12 mouse cellular contexts compared by ENCODE assay signal in the genomic region with DNA sequence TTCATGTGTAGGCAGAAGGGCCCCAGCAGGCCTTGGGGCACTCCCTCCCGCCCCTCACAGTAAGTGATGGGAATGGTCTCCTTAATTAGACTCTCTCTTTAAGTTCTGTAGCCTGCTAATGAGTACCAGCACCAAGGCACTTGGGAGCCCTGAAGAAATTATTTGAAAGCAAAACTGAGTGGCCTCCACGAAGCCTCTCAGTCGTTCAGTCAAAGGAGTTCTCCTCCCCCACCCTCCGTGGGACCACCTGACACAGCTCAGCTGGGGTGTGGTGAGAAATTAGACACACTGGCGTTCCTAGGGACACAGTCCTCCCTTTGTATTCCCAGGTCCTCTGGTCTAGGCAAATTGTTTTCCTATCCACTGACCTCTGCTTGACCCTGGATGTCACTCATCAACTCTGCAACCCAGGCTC.
A peak's percentile ranks its signal among the peaks of the same experiment; 100 is the strongest.
DNase-seq lines count a peak whose midpoint lies in the region; ATAC-seq lines count a peak whose summit lies in the region.
"Had no signal": no experiment of that assay in that cellular context is flagged by ENCODE, and none has a peak within 500 bp of the region (broad histone marks: within the 10 kb centered on the region; RNA-seq: fewer than 3 reads in every experiment).

No protein-coding gene starts in this region.

- DNase-seq in kidney, adult 11 months: no peak
- DNase-seq in embryo, embryonic 10 days (ENCODE audit: low spot score): peak; percentile 88
- DNase-seq in forelimb bud, embryonic 11.5 days (ENCODE audit: low read depth, low spot score): peak; percentile 48
- no peak for DNase-seq in heart, postnatal 4 days
- DNase-seq in cerebellum, postnatal 25 days: no peak
- DNase-seq: cerebellum, adult 9-11 months; heart, adult 11 months; thymus, adult 2 months had no signal

- peaks cover 3% of the 10 kb centered on the region; the same call in 1 of the 2 replicates for H3K4me1 ChIP-seq in kidney, embryonic 14.5 days (ENCODE audit: control insufficient read depth, insufficient read depth, low read length)
- peaks cover 11% of the 10 kb centered on the region for H3K4me1 ChIP-seq in neural tube, embryonic 12.5 days

- peak; percentile 75 for ATAC-seq in kidney, embryonic 14.5 days (ENCODE audit: low FRiP score, low TSS enrichment)
- peak; percentile 48; the same call in 1 of the 2 replicates for ATAC-seq in neural tube, embryonic 12.5 days (ENCODE audit: low FRiP score, low read depth)
- ATAC-seq: CD4-positive, CD25-positive, alpha-beta regulatory T cell, adult 4 months; inflammation-experienced regulatory T-cells, adult 6 months had no signal

- H3K4me2 ChIP-seq in kidney, embryonic 14.5 days (replicated peaks; ENCODE audit: low read depth, low read length): no peak overlapping the region
- H3K4me2 ChIP-seq in neural tube, embryonic 12.5 days (replicated peaks): no peak overlapping the region

- H3K27me3 ChIP-seq in kidney, embryonic 14.5 days (ENCODE audit: control insufficient read depth, insufficient read depth, low read length): no peaks in the 10 kb centered on the region
- H3K27me3 ChIP-seq in neural tube, embryonic 12.5 days (replicated peaks): no peaks in the 10 kb centered on the region

- no peak overlapping the region for H3K9ac ChIP-seq in kidney, embryonic 14.5 days (ENCODE audit: low read depth, low read length)
- H3K9ac ChIP-seq in neural tube, embryonic 12.5 days: no peak overlapping the region

- WGBS in kidney, embryonic 14.5 days: 13% methylated on average over 5 of the region's 5 CpGs
- 9% methylated on average over 5 of the region's 5 CpGs for WGBS in neural tube, embryonic 12.5 days

- H3K36me3 ChIP-seq in kidney, embryonic 14.5 days (ENCODE audit: control insufficient read depth, insufficient read depth, low read length): no peaks in the 10 kb centered on the region
- no peaks in the 10 kb centered on the region for H3K36me3 ChIP-seq in neural tube, embryonic 12.5 days

- no peak overlapping the region for H3K4me3 ChIP-seq in kidney, embryonic 14.5 days (ENCODE audit: low read length)
- no peak overlapping the region for H3K4me3 ChIP-seq in neural tube, embryonic 12.5 days

- no peaks in the 10 kb centered on the region for H3K9me3 ChIP-seq in kidney, embryonic 14.5 days (ENCODE audit: control insufficient read depth, low read length)
- no peaks in the 10 kb centered on the region for H3K9me3 ChIP-seq in neural tube, embryonic 12.5 days

- no peak overlapping the region for H3K27ac ChIP-seq in kidney, embryonic 14.5 days (ENCODE audit: low read depth, low read length)
- H3K27ac ChIP-seq in neural tube, embryonic 12.5 days: no peak overlapping the region

Comparison
In these comparisons a context has a peak if more than half of its experiments do, and no peak if none do; other contexts are left out.
1. DNase-seq: peak in embryo, embryonic 10 days (single experiment) and forelimb bud, embryonic 11.5 days (single experiment); none in kidney, adult 11 months (single experiment), heart, postnatal 4 days (single experiment) and cerebellum, postnatal 25 days (0 of 2).